Mouse (Mus musculus): ENCODE measurements around the gene Rere.

DNA sequence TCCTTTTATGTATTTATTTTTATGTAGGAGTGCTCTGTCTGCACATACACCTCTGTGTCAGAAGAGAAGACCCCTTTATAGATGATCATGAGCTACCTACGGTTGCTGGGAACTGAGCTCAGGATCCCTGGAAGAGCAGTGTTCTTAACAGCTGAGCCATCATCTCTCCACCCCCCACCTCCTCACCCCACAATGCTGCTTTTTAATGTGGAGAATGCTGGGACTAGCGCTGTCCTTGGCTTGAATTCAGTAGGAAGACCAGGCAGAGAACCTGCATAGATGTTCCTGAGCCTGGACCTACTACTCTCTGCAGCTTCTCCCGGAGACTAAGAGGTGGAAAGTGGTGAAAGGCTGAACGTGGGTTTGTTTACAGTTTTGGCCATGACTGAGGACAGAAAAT lies 269.9 kb downstream of the Rere start:
- TF ChIP-seq MAFK (IDR thresholded peaks at IDR 0.05; ENCODE audit: insufficient read depth, low read depth, low read length) = no peak
- no peak for TF ChIP-seq ZNF384 (IDR thresholded peaks at IDR 0.05; ENCODE audit: low read depth, low read length)
- no peak for TF ChIP-seq ZC3H11A (IDR thresholded peaks at IDR 0.05; ENCODE audit: borderline replicate concordance, low read depth, low read length)
- no peak for TF ChIP-seq CHD2 (IDR thresholded peaks at IDR 0.05; ENCODE audit: low read depth, low read length)
